Mouse (Mus musculus) thymus, postnatal 36 days (tissue): ENCODE measurements around the gene Dnph1.

Experiments used
- DNase-seq, 2 experiments: peaks; one replicate each; pipeline ENCODE4 v3.0.0; 2022; ENCODE audit warnings: mixed read lengths in 2 of 2

The Dnph1 gene

DNA sequence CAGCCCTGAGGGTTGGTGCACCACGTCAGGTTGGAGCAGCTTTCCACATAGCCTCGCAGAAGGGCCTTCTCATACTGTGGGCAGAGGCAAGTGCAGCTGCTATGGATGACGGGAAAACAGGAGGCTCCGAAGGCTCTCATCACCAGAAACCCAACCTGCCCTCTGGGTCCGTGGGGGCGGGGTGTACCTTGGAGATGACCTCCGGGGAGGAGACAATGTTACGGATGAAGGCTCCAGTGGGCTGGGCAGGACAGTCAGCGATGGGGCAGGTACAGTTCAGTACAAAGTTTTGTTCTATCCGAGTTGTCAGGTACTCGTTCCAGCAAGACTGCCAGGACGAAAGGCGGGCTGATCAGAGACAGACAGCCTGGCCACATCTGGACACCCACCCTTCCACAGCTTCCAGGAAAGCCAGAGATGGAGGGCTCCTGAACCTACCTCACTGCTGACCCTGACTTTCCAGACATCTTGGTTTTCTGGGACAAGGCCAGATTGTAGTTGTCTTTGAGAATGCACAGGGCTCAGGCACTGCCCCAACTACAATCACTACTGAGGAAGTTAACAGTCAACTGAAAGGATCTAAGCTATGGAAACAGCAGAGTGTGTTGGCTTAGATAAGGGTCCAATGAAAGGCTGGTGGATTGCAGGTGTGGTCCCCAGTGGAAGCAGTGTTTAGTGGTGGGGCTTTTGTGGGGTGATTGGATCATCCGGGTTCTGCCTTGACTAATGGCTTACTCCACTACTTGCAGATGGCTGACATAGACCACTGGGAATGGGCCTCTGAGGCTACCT lies 7.5 kb downstream of the Dnph1 start:
- no peak for DNase-seq

DNA sequence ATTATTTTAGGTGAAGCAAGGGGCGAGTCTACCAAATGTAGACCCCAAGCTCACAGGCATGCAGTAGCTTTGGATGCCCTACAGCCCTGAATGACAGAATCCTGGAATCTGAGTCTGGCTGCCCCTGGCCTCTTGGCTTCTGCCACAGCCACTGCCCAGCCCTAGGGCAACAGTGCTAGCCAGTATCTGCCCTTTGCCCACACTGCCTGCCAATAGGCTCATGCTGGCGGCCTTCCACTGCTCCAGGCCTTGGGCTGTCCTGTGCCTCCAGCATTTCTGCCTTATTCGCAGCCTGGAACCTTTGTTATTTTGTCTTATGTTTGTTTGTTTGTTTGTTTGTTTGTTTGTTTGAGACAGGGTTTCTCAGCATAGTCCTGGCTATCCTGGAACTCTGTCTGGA lies 9.1 kb downstream of the Dnph1 start:
- DNase-seq = no peak

DNA sequence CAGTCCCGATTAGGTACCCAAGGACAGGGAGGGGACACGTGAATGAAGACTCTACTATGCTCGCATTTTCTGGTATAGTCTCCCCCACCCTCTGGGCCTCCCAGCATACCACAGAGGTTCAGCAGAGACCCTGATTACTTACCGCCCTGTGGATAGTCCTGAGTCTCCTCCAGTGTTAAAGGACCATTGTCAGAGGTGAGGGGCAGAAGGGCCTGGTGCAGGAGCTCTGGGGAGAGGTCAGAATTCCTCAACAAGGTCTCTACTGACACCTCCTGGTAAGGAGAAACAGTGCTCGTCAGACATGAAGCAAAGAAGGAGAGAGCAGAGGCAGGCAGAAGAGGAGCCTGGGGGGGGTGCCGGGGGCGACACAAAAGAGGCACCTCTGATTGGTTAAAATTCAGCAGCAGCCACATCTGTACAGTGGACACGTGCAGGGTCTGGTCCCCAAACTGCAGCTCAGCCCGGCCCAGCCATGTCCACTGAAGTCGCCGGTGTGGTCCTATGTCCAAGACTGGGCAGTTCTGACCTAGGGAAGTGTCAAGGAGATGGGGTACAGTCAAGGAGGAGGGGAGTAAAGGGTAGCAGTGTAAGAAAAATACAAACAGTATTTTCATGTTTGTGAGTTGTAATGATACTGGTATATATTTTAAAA lies 14.7 kb downstream of the Dnph1 start:
- DNase-seq = no peak

DNA sequence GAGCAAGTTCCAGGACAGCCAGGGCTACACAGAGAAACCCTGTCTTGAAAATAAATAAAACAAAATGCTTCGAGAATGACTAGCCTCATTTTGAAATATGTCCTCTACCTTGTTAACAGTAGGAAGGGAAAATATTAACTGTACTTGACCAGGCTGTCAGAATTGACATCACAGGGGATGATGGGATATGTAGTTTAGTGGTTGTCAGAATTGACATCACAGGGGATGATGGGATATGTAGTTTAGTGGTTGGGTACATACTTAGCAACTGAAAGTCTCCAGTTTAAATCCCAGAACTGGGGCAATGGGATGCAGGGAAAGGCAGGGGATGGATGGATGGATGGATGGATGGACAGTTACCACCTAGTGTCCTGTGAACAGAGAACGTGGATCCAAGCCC lies 16.8 kb downstream of the Dnph1 start:
- DNase-seq = no peak

DNA sequence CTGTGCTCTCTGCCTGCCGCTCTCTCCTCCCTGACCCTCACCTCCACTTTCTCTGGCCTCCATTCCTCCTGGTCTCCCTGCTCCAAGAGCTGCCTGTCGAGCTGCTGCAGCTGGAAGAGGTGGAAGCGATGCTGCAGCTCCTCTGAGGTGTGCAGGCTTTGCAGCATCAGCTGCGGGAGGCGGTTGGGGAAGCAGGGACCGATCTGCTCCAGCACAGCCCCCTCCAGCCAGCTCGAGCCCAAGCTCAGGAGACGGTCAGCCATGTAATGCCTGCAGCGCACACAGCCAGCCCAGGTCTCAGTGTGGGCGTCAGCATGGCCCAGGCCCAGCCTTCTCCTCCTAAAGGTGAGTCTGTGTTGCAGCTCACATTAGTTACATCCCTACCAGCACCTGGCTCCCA lies 23.5 kb downstream of the Dnph1 start:
- no peak for DNase-seq

DNA sequence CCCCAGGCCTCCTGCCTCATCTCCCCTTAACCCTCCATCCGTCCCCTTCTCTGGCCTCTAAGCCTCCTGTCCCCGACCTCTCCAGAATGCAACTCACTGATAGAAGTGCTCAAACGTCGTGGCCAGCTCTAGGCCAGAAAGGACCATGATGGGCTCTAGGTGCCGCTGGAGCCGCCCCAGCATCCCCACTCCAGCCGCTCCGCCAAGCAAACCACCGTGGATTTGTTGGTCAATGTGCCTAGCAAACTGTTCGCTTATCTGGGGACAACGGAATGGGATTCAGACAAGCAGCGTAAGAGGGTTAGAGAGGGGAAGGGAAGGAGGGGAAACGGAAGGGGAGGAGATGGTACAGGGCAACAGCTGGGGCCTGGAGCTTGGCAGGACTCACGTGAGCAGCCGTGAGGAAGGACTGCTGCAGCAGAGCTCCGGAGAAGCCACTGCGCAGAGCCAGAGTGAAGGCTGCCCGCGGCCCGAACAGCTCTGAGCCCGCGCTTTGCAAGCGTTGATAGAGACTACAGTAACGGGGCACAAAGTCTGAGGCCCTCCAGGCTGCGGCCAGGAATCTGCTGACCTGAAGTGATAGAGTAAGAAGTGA lies 24.0 kb downstream of the Dnph1 start:
- peak in 1 of 2 experiments; percentile 33 for DNase-seq

DNA sequence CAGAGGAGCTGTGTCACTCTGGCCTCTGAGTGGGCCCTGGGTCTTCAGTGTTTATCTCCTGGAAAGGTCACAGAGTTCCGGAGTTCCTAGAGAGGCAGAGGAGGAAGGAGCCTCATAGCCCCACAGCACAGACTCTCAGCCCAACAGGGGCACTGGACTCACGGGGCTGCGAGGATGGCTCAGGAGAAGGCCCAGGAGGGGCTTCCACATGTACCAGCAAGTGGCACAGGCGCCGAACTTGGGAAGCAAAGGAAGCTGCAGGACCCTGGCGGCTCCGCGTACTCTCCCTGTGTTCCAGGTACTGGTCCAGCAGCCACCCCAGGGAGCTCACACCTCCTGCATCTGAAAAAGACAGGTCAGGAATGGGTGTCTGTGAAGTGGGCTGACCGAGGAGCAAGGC lies 24.7 kb downstream of the Dnph1 start:
- no peak for DNase-seq

DNA sequence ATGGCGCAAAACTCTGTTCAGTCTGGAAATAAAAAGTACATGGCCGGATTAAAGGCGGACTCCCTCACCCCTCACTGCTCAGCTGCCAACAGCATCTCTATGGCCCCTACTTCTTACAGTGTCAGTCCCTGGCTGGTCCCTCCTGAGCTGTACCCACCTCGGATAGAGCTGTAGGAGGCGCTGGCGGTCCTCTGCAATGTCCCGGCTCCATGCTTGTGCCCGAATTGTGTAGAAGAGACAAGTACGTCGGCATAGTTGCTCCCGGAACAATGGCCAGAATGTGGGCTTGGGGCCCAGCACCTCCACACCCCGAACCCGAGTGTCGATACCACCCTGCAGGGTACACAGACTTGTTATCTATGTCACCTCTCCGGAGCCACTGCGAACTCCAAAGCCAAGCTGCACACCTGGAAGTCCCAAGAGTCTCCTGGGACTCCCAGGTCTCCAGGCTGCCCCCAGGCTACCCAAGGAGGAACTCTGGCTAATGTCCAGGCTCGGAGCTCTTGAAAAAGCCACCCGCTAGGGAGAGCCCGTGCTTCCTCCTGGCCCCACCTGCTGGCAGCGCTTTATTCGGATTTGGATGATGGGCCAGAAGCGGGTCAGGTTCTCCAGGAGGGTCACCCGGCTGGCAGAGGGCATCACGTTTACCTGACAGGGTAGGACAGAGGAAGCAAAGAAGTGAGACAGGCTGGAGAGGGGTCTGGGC lies 25.6 kb downstream of the Dnph1 start:
- no peak for DNase-seq

DNA sequence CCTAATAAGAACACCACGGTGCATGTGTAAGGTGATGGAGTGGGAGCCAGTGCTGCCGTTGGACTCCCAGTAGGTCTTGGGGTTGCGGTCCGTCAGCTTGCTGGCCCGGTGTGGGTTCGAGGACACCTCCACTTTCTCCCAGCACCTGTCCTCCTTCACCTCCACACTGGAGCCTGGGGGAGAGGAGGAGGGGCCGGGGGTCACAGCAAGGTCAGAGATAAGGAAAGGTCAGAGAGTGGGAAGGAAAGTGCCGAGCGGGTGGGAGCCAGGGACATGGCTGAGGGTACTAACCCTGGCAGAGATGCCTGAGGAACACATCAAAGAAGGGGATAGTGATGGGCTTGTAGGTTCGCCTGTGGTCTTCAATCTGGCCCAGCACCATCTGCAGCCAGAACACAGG lies 28.6 kb downstream of the Dnph1 start:
- DNase-seq = no peak

DNA sequence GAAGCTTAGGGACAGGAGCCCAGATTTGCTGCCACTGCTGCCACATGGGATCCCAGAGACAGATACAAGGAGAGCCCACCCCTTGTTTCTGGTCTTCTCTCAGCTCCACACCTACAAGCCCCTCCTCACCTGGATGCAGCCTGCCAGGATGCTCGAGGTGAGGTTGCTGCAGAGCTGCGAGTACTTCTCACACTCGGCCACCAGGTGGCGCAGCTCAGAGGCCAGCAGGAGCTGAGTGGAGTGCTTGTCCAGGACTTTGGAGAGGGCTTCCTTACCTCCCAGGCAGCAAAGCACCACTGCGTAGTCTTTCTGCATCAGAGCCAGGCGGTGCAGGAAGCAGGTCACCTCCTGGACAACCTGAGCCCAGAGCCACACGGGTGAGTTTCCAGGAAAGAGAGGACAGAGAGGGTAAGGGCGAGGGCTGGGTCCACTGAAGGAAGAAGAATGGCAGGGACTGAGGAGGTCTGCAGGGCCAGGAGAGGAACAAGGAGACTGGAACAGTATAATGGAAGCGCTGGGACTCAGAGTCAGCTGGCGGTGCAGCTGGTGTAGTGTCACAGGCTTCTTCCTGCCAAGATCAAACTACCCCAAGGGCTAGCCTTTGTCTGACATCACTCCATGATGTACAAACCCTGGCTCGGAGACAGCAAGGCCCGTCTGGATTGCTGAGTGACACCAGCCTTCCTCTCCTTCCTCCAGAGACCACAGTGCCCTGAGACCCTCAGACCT lies 29.2 kb downstream of the Dnph1 start:
- DNase-seq = peak; percentile 68 to 71

DNA sequence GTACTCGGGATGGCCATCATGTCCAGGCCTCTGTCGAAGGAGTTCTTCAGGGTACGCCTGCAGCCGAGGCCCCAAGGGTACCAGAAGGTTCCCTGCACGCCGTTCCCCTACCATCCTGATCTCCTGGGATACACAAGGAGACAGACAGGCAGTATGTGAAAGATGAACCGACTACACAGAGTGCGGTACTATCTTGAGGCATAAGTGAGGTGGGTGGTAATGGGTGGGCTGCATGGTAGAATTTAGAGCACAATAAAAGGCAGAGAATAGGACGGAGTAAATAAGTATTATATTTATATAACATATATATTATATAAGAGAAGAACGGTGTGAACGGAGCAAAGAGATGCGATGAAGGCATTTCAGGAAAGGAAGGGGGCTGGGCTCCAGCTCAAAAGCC lies 47.1 kb downstream of the Dnph1 start:
- DNase-seq = no peak

DNA sequence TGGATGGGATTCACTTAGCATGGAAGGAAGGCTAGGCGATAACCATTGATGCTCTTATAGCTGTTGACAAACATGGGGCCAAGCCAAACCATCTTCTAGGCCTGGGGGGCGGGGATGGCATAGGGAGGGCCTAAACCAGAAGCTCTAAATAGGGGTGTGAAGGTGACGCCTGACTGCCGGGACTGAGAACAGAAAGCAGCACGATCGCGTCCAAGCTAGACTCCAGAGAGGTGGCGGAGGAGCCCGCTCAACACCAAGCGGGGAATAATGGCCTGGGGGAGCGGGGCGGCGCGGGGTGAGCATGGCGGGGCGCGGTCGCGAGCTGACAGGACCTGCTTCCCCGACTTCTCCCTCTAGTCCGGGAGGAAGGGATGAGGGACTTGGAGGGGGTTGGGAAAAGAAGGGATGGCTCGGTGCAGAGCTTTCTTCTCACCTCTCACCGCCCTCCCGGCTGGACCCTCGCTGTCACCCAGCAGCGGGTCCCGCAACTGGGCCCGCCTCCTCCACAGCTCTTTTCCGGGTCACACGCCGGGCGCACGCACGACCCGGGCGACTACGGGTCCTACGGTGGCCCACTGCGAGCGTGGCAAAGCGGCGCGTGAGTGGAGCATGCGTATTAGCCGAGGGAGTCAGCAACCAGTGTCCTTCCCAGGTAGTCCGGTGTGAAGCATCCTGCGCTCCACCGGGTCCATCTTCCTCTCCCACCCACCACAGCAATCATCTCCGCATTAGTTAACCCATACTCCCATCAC lies 49.5 kb downstream of the Dnph1 start, which contains the start of gene Cul9:
Gene Cul9, minus strand, starts transcription at position 576 of the 752 bp plus-strand sequence.
- peak; percentile 30 to 52 for DNase-seq

DNA sequence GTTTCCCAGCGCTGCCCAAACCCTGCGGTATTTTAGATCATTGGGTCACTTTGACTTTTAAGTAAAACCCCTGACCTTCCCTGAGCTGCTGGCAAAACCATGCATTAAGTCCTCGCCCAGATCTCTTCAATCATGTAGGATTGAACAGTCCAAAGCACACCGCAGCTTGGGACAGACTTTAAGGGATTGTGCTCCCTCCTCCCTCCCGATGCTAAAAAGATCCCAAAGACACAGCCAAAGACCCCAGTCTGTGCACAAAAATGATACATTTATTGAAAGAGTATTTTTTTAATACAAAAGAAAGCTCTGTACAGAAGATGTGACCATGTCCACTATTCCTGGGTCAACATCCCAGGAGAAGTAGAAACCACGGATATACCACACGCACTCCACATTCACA lies 50.1 kb downstream of the Dnph1 start:
- DNase-seq = no peak

DNA sequence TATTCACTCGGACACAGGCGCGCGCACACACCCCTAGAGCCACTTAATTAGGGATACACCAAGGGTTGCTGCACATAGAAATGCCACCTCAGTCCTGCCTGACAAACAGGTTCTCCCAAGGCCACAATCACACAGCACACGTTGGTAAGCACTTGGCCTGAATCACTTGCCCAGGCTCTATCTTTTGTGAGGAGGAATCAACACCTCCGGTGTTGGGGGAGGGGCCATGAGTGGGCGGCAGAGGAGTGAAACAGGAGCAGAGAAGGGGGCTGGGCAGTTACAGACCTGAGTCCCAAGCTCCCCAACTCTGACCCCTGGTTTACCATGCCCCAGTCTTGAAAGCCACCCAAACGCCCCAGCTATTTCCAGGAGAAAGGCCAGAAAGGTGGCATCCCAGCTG lies 50.5 kb downstream of the Dnph1 start:
- DNase-seq = no peak

DNA sequence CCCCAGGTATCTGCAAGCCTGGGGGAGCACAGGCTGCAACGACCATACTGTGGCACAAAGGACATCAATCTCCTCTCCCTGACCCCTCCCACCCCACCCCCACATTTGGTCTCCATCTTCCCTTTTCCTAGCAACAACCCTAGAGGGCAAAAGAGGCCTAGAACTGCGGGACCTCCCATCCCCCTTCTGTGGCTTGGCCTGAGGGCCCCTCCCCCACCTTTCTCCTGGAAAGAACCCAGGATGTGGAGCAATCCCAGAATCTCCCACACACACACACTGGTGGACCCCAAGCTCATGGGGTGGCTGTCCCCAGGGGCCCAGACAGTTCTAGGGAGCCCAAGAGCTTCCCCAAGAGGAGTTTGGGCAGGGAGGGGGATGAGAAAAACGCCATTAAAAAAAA lies 51.4 kb downstream of the Dnph1 start:
- no peak for DNase-seq

DNA sequence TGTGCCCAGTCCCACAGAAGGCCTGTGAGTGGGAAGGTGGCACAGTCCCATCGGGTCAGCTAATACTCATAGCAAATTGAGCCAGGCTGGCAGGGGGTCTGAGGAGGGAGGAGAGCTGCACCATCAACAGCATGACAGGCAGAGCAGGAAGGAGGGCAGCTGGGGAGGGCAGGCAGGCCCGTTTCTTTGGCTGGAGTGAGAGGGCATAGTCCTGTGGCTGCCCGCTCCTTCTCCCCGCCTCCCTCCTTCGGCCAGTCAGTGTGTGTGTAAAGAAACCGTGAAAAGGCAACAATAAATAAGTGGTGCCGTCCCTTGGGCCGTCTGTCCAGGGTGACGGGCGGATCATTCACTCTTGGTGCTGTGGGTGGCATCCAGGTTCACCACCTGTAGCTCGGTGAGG lies 52.2 kb downstream of the Dnph1 start:
- DNase-seq = no peak

DNA sequence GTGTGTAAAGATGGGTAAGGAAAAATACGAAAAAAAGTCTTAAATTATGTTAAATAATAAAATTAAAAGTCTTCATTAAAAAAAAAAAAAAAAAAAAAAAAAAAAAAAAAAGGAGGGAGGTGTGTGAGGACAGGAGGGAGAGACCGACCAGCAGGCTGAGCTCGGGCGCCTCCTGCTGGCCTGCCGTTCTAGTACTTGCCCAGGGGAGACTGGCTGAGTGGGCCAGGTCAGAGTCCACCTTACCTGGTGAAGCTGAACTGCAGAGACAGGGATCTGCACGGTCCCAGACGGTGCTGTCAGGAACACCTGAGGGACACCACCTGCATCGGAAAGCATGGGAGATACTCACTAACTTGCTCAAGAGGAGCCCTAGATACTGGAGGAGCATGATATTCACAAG lies 52.7 kb downstream of the Dnph1 start:
- DNase-seq = peak; percentile 36 to 46
